Mouse (Mus musculus): ENCODE data around the gene Gpr153. TPM values are rescaled to one million over a fixed set of nuclear protein-coding genes. Genes with fewer than 3 reads are reported as not detected.

The Gpr153 gene
- polyA plus RNA-seq, 1 experiment from 2014 or later: 5.2 TPM

GRCm38 (mm10) chr4:152250615-152251014 lies 23.4 kb upstream of the Gpr153 start:
- WGBS: 85% methylated on average over 6 of the region's 6 CpGs
- ATAC-seq (replicated peaks; ENCODE audit: low FRiP score, low read depth): no peak
- no peaks in the 10 kb centered on the region for H3K4me1 ChIP-seq (replicated peaks; ENCODE audit: insufficient read depth, low read length)
- H3K9me3 ChIP-seq (replicated peaks; ENCODE audit: low read length): no peaks in the 10 kb centered on the region
- no peaks in the 10 kb centered on the region for H3K27me3 ChIP-seq (ENCODE audit: insufficient read depth, low read length)
- H3K4me2 ChIP-seq (ENCODE audit: low read length): no peak overlapping the region
- no peak overlapping the region for H3K9ac ChIP-seq (ENCODE audit: low read depth, low read length)
- no peak overlapping the region for H3K27ac ChIP-seq
- TF ChIP-seq CTCF (IDR thresholded peaks at IDR 0.05; ENCODE audit: low read depth): no peak
- H3K4me3 ChIP-seq (replicated peaks; ENCODE audit: low read depth, low read length): no peak overlapping the region
- DNase-seq (ENCODE audit: low spot score): no peak
- H3K36me3 ChIP-seq (ENCODE audit: insufficient read depth, low read length): no peaks in the 10 kb centered on the region

GRCm38 (mm10) chr4:152253183-152253759 lies 20.8 kb upstream of the Gpr153 start:
- Histone ChIP-seq H3K9ac (ENCODE audit: low read depth, low read length) (no peak overlapping the region), H3K27ac (no peak overlapping the region), H3K4me3 (replicated peaks; ENCODE audit: low read depth, low read length) (no peak overlapping the region), H3K4me1 (replicated peaks; ENCODE audit: insufficient read depth, low read length) (no peaks in the 10 kb centered on the region), H3K36me3 (ENCODE audit: insufficient read depth, low read length) (no peaks in the 10 kb centered on the region), H3K9me3 (replicated peaks; ENCODE audit: low read length) (no peaks in the 10 kb centered on the region), H3K4me2 (ENCODE audit: low read length) (no peak overlapping the region), H3K27me3 (ENCODE audit: insufficient read depth, low read length) (no peaks in the 10 kb centered on the region)
- DNase-seq (ENCODE audit: low spot score) (peak; percentile 67), ATAC-seq (replicated peaks; ENCODE audit: low FRiP score, low read depth) (peak; percentile 44; the same call in 1 of the 2 replicates)
- WGBS: 38% methylated on average over 9 of the region's 9 CpGs
- no peak for TF ChIP-seq CTCF (IDR thresholded peaks at IDR 0.05; ENCODE audit: low read depth)

GRCm38 (mm10) chr4:152257070-152257469 lies 17.0 kb upstream of the Gpr153 start:
- H3K9ac ChIP-seq (ENCODE audit: low read depth, low read length): no peak overlapping the region
- H3K4me3 ChIP-seq (replicated peaks; ENCODE audit: low read depth, low read length): no peak overlapping the region
- TF ChIP-seq CTCF (IDR thresholded peaks at IDR 0.05; ENCODE audit: low read depth): no peak
- H3K27me3 ChIP-seq (ENCODE audit: insufficient read depth, low read length): no peaks in the 10 kb centered on the region
- H3K4me2 ChIP-seq (ENCODE audit: low read length): no peak overlapping the region
- H3K36me3 ChIP-seq (ENCODE audit: insufficient read depth, low read length): no peaks in the 10 kb centered on the region
- H3K4me1 ChIP-seq (replicated peaks; ENCODE audit: insufficient read depth, low read length): no peaks in the 10 kb centered on the region
- 39% methylated on average over 6 of the region's 6 CpGs for WGBS
- DNase-seq (ENCODE audit: low spot score): no peak
- H3K9me3 ChIP-seq (replicated peaks; ENCODE audit: low read length): no peaks in the 10 kb centered on the region
- no peak overlapping the region for H3K27ac ChIP-seq
- ATAC-seq (replicated peaks; ENCODE audit: low FRiP score, low read depth): no peak

- 83% methylated on average over 8 of the region's 8 CpGs for WGBS
- ATAC-seq (replicated peaks; ENCODE audit: low FRiP score, low read depth): no peak
- DNase-seq (ENCODE audit: low spot score): no peak
- Histone ChIP-seq H3K9ac (ENCODE audit: low read depth, low read length) (no peak overlapping the region), H3K9me3 (replicated peaks; ENCODE audit: low read length) (no peaks in the 10 kb centered on the region), H3K4me3 (replicated peaks; ENCODE audit: low read depth, low read length) (no peak overlapping the region), H3K27ac (no peak overlapping the region), H3K4me2 (ENCODE audit: low read length) (no peak overlapping the region), H3K27me3 (ENCODE audit: insufficient read depth, low read length) (no peaks in the 10 kb centered on the region), H3K36me3 (ENCODE audit: insufficient read depth, low read length) (no peaks in the 10 kb centered on the region), H3K4me1 (replicated peaks; ENCODE audit: insufficient read depth, low read length) (peaks cover 12% of the 10 kb centered on the region)
- TF ChIP-seq CTCF (IDR thresholded peaks at IDR 0.05; ENCODE audit: low read depth): no peak
These were observed 13.6 kb upstream of the Gpr153 start for GRCm38 (mm10) chr4:152260451-152260850.

GRCm38 (mm10) chr4:152262187-152262586 lies 11.8 kb upstream of the Gpr153 start:
- no peak for TF ChIP-seq CTCF (IDR thresholded peaks at IDR 0.05; ENCODE audit: low read depth)
- H3K4me3 ChIP-seq (replicated peaks; ENCODE audit: low read depth, low read length): no peak overlapping the region
- WGBS: 62% methylated on average over 9 of the region's 9 CpGs
- H3K4me1 ChIP-seq (replicated peaks; ENCODE audit: insufficient read depth, low read length): peaks cover 12% of the 10 kb centered on the region
- no peak overlapping the region for H3K9ac ChIP-seq (ENCODE audit: low read depth, low read length)
- no peak for DNase-seq (ENCODE audit: low spot score)
- H3K4me2 ChIP-seq (ENCODE audit: low read length): no peak overlapping the region
- ATAC-seq (replicated peaks; ENCODE audit: low FRiP score, low read depth): no peak
- H3K36me3 ChIP-seq (ENCODE audit: insufficient read depth, low read length): no peaks in the 10 kb centered on the region
- H3K9me3 ChIP-seq (replicated peaks; ENCODE audit: low read length): no peaks in the 10 kb centered on the region
- H3K27me3 ChIP-seq (ENCODE audit: insufficient read depth, low read length): no peaks in the 10 kb centered on the region
- H3K27ac ChIP-seq: no peak overlapping the region

GRCm38 (mm10) chr4:152263089-152263488 lies 10.9 kb upstream of the Gpr153 start:
- Histone ChIP-seq H3K4me1 (replicated peaks; ENCODE audit: insufficient read depth, low read length) (peaks cover 12% of the 10 kb centered on the region), H3K4me3 (replicated peaks; ENCODE audit: low read depth, low read length) (no peak overlapping the region), H3K9ac (ENCODE audit: low read depth, low read length) (no peak overlapping the region), H3K36me3 (ENCODE audit: insufficient read depth, low read length) (no peaks in the 10 kb centered on the region), H3K4me2 (ENCODE audit: low read length) (no peak overlapping the region), H3K9me3 (replicated peaks; ENCODE audit: low read length) (no peaks in the 10 kb centered on the region), H3K27me3 (ENCODE audit: insufficient read depth, low read length) (no peaks in the 10 kb centered on the region), H3K27ac (no peak overlapping the region)
- WGBS: 69% methylated on average over 9 of the region's 9 CpGs
- no peak for TF ChIP-seq CTCF (IDR thresholded peaks at IDR 0.05; ENCODE audit: low read depth)
- no peak for DNase-seq (ENCODE audit: low spot score)
- ATAC-seq (replicated peaks; ENCODE audit: low FRiP score, low read depth): no peak

Data from kidney, postnatal 0 days (tissue).